Mouse (Mus musculus): Measurements from ENCODE around the gene Sfxn5.

Gene Sfxn5

GRCm38 (mm10) chr6:85286283-85287047 is 46.8 kb downstream of the Sfxn5 start:
- no peak for DNase-seq

GRCm38 (mm10) chr6:85280871-85281270 is 52.4 kb downstream of the Sfxn5 start:
- no peak for DNase-seq

DNA sequence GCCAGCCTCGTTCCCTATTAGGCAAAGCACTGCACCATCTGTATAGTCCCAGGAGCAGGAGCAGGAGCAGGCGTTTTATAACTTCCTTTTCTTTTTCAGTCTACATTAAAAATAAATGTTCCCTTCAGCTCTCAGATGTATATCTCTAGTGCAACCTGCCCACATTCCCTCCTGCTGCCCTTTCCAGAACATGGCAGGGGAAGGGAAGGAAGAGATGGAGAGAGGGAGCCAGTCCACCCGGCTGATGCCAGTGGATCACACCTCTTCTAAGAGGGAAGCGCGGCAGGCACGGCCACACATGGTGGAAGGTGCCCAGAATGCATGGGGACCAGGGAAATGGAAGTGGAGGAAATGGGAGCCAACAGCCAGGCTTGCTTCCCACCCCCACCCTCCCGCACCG is 56.7 kb downstream of the Sfxn5 start:
- DNase-seq: no peak

GRCm38 (mm10) chr6:85272436-85272835 is 60.8 kb downstream of the Sfxn5 start:
- no peak for DNase-seq

DNA sequence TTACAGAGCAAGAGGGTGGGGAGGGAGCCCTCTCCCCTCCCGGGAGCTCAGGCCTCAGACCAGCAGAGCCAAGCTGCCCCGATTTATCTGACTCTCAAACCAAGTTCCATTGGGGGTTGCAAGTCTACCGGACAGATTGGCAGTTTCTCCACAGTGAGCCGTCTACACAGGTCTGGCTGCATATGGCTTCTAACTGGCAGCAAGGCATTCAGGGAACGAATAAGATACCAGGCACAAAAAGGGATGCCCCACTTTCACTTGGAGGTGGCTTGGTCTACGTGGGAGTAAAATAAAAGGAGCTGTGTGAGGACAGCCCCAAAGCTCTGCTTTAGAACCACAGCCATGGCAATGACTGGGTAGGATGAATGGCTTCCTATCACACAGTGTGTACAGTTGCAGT is 67.2 kb downstream of the Sfxn5 start:
- DNase-seq: no peak

DNA sequence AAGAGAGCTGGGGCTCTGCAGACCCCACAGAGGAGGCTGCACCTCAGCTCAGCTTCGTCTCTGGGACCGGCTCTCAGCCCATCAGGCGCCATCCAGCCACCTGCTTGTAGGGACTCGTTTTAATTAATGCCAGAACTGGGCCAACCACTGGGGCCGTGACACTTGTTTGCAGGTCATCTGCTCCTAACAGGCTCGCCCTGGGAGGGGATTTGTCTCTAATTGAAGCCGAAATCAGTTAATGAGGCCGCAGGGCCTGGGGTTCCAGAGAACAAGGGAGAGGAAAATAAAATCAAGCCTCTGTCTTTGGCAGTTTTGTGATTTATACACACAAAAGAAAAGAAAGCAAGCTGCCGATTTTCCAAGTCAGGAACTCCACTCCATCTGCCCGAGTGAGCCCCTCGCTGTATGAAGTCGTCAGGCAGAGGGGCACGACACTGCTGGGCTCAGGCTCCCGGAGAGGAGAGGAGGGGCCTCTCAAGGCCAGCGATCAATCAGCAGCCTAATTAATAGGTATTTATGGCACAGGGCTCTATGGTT is 68.2 kb downstream of the Sfxn5 start:
- DNase-seq: no peak

GRCm38 (mm10) chr6:85262865-85263515 is 70.2 kb downstream of the Sfxn5 start:
- DNase-seq: peak; percentile 63

DNA sequence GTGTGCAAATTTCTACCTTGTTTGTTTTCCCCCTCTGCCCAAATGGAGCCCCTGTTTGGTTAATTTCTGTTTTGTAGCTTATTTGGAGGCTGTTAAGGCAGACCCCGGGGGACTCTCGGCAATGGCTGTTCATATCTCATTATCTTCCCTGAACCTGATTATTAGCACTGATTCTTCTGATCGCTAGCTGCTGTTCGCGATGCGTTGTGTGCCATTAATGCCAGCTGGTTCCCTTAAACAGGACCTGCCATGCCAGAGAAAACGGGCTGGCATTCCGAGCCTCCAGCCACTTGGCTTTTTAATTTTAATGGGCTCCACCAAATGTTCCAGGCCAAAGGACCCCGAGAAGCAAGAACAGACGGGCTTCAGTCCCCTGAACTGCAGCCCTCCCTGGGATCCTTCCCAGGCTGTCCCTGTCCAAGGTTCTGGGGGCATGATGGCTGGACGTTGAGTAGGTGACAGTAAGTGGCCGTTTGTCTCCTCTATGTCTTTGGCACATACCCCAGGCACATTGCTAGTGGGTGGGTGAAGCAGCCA is 74.1 kb downstream of the Sfxn5 start:
- no peak for DNase-seq

GRCm38 (mm10) chr6:85255578-85255977 is 77.6 kb downstream of the Sfxn5 start:
- DNase-seq: no peak

DNA sequence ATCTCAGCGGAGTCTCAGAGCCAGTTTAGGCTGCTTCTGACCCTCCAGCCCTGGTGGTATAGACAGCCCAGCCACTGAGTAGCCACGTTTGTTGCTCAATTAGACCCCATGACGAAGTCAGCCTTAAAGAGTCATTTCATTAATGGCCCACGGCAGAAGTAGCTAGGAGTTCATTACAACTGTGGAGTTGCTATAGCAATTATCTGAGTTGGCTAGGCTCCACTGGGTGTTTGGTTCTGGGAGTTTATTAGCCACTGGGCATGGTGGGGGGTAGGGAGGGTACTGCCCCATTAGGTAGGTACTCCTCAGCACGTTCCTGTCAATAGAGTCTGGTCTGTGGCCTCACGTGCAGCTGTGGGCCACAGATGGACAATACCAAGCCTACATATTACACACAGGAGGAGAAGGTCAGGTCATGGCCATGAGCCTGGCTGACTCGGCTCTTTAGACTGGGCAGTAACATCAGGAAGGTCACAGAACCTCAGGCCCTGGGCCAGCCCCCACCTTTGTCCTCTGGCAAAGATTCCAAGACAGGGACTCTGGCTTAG is 79.2 kb downstream of the Sfxn5 start:
- DNase-seq: peak; percentile 57

DNA sequence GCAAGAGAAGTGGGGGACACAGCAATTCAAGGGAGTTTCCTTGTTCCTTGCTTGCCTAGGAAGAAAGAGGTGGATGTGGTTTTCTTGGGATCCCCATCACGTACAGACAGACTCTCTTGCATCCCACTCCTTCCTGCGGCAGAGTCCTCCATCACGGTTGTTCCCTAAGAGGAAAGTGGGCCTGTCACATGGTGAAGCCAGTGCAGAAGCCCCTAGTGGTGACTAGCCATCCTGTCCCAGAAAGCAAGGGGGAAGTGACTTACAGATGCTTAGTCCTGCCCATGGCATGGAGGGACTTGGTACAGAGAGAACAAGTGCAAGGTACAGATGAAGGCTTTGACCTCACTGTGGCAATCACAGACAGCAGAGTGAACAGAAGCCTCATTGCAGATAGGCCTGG is 79.9 kb downstream of the Sfxn5 start:
- no peak for DNase-seq

DNA sequence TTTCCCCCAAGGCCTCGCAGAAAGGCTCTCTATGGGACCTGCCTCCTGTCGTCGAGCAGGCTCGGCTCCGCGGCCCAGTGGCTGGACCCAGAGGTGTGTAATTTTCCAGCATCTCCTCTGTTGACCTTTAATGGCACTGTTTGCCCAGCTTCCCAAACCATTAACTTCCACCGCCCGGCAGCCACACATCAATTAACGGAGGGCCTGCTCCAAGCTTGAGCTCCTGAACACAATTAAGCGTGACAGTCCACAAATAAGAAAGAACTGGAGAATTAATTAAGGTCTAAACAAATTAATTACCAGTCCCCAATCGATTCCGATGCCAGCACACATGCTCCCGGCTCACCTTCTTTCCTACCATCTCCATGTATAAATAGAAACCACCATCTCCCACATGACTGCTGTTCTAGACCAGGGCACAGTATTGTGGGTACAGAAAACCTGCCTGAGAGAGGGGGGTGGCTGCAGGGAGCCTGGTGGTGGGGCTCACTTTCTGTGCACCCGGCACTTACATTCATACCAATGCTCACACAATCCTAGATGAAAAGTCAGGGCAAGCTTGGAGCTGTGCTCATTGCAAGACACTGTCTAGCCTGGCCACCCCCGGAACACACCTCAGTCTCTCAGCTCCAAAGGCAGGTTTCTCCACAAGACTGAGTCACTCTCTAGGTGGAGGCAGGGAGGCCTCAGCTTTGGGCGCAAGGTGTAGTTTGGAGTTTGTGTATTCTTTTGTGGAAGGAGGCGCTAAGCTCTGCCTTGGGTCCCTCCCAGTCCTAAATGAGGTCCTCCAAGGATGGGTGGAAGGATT is 80.8 kb downstream of the Sfxn5 start:
- DNase-seq: no peak

GRCm38 (mm10) chr6:85250811-85251241 is 82.4 kb downstream of the Sfxn5 start:
- no peak for DNase-seq

- DNase-seq: no peak
Observed at GRCm38 (mm10) chr6:85249821-85250220, 83.4 kb downstream of the Sfxn5 start.

DNA sequence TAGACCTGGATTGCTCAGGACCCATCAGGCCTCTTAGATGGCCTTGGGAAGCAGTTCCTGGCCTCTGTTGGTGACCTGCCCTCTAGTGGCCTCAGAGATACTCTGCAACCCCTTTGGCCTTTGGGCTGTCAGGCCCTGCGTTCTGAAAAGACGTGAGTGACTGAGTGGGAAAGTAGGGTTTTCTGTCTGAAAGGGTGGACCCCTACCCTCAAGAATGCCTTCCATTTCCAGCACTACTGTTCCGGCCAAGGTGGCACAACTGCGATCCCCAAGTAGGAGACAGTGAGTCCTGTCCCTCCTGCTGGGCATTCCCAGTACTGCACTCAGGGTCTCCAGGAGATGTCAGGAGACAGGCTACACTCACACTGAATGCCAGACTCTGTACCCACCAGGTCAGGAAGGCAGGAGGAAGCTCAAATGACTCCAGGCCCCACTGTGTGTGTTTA is 94.2 kb downstream of the Sfxn5 start:
- peak; percentile 80 for DNase-seq

DNA sequence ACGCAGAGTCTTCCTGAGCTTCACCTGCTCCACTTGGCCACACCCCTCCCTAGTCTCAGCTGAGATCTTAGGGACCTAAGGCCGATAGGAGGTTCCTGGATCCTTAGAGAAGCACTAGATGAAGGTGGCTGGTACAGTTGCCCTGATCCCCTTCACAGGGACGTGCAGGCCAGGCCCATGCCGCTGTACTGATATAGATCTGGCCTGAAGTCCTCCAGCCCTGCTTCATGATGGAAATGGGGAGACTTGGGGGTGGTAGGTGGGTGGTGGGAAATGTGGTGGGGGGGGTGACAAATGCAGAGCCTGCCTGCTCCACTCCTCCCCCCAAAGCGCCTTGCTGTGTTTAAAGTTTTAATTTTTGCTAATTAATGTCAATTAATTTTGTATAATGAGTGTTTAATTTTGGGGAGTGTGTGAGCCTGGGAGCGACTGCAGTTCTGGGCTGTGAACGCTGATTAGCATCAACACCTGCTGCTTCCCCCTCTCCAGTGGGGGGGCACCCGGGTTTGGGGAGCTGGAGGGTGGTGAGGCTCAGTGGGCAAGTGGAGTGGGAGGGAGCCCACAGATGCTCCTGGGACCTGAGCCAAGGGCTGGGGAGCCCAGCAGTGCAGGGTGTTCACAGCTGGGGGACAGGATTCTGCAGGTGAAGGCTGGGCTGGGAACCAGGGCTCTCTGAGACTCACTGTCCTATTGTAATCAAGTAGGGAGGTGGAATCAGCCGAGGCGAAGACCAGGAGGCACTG is 95.5 kb downstream of the Sfxn5 start:
- no peak for DNase-seq

DNA sequence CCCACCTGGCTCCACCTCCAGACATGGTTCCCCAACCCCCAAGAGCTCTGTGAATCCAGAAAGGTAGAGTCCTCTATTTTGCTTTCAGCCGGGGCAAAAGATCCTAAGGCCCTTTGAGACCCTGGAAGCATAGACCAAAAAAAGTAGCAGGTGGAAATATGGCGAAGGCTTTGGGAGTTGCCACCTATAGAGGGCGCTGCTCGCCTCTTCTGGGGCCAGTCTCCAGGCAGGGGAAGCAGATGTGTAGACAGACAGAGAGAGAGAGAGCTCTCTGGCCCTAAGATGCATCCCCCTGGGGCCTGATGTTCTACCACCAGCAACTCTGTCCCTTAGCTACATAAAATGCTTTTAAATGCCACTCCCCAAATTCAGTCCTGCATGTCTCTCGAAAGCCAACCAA is 96.2 kb downstream of the Sfxn5 start:
- no peak for DNase-seq

DNA sequence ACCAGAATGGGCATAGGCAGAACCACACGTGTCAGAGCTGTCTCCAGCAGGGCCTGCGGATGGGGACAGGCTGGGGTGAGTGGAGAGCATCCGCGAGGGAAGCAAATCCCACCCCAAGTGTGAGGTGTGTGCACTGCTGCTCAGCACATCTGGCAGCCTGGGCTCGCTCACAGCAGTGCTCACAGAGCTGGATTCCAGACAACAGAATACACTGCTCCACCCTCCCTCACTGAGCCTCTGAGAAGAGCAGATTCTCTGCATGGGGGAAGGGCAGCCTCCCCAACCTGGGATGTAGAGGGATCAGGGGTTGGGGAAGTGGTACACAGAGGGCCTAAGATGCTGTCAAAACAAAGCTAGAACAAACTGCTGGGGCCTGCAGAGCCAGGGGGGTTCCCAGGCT is 98.4 kb downstream of the Sfxn5 start:
- DNase-seq: no peak

GRCm38 (mm10) chr6:85232836-85233623 is 100.2 kb downstream of the Sfxn5 start:
- no peak for DNase-seq

- DNase-seq: no peak
Observed at GRCm38 (mm10) chr6:85232045-85232444, 101.2 kb downstream of the Sfxn5 start.

GRCm38 (mm10) chr6:85231469-85231868 is 101.8 kb downstream of the Sfxn5 start:
- DNase-seq: no peak

Data from lung, postnatal 36 days (tissue).